Mouse (Mus musculus) cerebellum, adult 8-10 months (tissue): ENCODE data around the gene Rinl.

Source experiments
- DNase-seq: peaks from one replicate; pipeline ENCODE4 v3.0.0; 2022

The Rinl gene

GRCm38 (mm10) chr7:28788307-28789195 lies at the start of gene Rinl:
TSS of gene Rinl (plus strand) at chr7:28788969.
- no peak for DNase-seq

GRCm38 (mm10) chr7:28739829-28740228 lies 48.9 kb upstream of the Rinl start:
- DNase-seq, result no peak

- DNase-seq, result no peak
Measured at GRCm38 (mm10) chr7:28740949-28741348, 47.8 kb upstream of the Rinl start.

- DNase-seq, result no peak
Measured at GRCm38 (mm10) chr7:28741368-28741708, 47.4 kb upstream of the Rinl start.

GRCm38 (mm10) chr7:28741709-28742438 lies 46.9 kb upstream of the Rinl start, which contains the start of the genes Mrps12 and Sars2:
TSS of gene Mrps12 (minus strand) at chr7:28741820.
TSS of gene Sars2 (plus strand) at chr7:28741992.
- DNase-seq, result peak; percentile 97

DNA sequence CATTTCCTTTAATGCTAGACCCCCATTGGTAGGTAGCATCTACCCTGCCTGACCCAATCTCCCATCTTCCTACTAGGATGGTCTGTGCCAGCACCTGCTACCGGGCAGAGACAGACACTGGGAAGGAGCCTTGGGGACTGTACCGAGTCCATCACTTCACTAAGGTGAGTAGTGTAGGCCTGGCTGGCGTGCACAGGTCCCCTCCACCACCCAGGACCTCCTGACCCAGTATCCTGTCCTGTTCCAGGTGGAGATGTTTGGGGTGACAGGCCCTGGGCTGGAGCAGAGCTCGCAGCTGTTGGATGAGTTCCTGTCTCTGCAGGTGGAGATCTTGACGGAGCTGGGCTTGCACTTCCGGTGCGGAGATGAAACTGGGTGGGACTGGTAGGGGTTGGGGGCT lies 38.8 kb upstream of the Rinl start:
- no peak for DNase-seq

DNA sequence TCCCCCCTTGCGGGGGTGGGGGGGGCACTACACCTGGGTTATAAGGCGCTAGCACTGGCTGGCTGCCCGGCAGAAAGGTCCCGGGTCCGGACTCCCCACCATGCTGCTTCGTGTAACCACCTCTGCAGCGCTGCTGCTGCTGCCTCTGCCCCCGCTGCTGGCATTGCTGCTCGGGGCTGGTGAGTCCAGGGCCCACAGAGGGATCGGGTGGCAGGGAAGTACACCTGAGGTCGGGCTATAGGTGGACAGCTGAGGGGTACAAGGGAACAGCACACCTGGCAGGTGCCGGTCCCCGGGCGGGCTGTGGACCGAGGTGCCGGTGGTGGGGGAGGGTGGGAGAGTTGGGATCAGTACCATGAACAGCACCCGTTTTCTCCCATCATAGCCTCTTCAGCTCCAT lies 32.7 kb upstream of the Rinl start, which contains the start of gene Ccer2:
Gene Ccer2, plus strand, starts transcription at position 96 of the 400 bp plus-strand sequence.
- DNase-seq, result no peak

- DNase-seq, result no peak
Measured at GRCm38 (mm10) chr7:28758623-28759022, 30.1 kb upstream of the Rinl start.

DNA sequence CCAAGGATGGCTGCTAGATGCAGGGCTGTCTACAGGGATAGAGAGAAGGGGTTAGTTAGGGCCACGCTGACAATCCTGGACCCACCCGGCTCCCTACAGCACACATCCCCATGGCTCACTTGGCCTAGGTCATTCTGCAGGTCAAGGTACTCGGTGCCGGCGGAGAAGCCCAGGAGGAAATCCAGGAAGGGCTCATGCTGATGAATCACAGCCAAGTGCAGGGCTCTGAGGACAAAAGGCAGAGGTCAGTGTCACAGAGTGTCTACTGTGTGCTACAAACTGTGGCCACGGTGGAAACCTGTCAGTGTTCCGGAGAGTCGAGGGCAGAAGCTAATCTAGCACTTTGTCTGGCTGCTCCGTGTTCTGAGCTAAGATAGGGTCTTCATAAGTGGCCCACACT lies 26.9 kb upstream of the Rinl start:
- DNase-seq, result no peak

DNA sequence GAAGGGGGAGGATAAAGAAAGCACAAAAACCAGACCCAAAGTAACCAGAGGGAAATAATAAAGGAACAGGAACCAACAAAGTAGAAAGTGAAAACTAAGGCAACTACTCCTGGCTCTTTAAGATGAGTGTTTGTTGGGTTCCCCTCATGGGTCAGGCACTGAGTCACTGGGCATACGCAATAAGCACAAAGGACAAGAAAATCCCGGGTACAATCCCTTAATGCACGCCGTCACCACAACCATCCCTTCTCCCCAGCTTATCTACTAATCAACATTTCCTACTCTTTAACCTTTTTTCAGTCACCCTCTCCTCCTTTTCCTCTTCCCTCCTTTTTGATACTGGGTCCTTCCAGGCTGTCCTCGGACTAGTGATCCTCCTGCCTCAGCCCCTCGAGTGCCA lies 23.6 kb upstream of the Rinl start:
- DNase-seq, result no peak

DNA sequence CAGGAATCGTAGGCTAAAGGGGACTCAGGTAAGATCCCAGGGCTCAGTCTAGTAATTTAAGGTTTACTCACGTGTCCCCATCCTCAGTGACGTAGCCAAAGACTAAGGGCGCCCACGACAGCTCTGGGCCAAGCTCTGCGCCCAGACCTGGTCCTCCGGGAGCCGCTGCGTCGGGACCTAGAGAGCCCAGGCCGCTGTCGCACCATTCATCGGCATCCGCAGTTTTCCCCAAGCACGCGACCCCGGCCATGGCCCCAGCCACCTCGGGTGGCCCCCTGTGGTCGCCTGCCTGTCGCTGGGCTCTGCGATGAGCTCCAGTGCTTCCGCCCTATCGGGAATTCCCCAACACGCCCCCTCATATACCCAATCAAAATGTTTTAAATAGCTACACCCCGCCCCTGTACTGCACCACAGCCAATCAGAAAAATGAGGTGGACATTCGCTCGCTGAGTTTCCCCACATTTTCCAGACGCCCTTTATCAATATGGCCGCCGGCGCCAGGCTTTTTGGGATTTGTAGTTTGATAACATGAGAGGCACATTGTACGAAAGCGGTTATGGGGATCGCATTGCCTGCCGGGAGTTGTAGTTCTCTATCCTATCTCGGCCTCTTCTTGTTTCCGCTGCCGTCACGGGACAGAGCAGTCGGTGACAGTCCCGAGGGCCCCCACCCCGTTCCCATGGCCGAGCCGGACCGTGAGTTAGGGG lies 22.4 kb upstream of the Rinl start, which contains the start of gene Sirt2:
Gene Sirt2, plus strand, starts transcription at position 563 of the 707 bp plus-strand sequence.
- peak; percentile 97 for DNase-seq

GRCm38 (mm10) chr7:28766910-28767309 lies 21.9 kb upstream of the Rinl start:
- no peak for DNase-seq

DNA sequence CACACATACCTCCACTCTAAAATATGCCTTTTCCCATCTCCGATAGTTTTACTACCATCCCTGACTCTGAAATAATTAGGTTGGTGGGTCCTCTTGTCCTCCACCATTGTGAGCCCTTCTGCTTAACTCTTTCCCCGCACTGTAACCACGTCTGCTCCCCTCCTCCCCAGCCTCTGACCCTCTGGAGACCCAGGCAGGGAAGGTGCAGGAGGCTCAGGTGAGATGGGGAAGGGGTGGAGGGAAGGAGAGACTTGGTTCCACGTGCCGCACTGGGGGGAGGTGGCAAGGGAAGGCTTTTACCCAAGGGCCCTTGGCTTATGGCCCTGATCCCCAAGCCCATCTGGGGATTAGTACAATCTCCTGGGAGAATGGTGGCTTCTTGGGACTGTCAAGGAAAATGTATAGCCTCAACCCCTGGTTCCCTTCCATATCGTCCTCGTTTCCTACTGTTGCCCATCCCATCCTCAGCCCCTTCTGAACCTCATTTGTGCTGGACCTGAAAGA lies 21.3 kb upstream of the Rinl start, which contains the start of gene Nfkbib:
Gene Nfkbib, minus strand, starts transcription at position 51 of the 504 bp plus-strand sequence.
- DNase-seq, result peak; percentile 35

DNA sequence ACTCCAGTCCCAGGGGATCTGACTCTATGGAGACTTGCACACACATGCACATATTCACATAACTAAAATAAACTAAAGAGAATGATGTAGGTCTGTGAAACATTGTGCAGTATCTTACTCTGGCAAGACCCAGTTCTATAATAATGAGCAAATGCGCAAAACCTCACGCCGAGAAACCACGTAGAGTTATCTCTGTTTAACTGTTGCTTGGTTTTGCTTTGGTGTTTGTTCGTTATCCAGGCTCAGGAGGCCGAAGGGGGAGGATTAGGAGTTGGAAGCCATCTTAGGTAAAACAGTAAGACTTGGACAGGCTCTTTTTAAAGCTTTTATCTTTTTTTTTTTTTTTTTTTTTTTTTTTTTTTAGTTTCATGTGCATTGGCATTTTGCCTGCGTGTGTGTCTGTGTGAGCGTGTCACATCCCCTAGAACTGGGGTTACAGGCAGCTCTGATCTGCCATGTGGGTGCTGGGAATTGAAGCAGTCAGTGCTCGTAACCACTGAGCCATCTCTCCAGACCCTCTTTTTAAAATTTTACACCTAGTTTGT lies 19.3 kb upstream of the Rinl start:
- DNase-seq, result no peak

DNA sequence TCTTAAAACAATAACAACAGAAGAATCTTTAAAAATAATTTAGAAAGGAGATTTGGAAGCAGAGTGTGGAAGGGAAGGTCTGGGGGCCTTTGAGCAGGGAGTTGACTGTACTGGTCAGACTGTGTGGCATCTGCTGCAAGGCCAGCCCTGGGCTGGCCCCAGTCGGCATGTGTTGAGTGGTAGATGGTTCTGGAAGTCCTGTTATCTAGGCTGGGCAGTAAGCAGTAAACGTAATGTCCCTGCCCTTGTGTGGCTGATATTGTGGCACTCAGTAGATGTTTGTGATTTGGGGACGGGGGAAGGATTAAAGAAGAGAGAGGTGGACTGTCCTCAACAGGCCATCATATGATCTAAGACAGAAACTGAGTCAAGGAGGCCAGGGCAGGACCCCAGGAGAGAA lies 18.5 kb upstream of the Rinl start:
- no peak for DNase-seq

DNA sequence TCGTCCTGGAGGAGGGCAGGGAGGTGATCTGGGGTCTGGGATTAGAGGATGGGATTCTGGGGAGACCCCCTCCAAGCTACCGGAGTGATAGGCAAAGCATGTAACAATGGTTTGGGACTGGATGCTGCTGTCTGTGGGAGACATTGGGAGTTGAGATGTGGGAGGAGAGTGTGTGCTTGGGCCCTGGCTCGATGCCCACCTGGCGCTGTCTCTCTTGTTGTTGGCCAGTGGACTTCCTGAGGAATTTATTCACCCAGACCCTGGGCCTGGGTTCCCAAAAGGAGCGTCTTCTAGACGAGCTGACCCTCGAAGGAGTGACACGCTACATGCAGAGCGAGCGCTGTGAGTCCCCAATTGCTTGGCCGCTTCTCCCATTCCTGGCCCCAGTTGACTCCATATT lies 16.9 kb upstream of the Rinl start:
- no peak for DNase-seq

DNA sequence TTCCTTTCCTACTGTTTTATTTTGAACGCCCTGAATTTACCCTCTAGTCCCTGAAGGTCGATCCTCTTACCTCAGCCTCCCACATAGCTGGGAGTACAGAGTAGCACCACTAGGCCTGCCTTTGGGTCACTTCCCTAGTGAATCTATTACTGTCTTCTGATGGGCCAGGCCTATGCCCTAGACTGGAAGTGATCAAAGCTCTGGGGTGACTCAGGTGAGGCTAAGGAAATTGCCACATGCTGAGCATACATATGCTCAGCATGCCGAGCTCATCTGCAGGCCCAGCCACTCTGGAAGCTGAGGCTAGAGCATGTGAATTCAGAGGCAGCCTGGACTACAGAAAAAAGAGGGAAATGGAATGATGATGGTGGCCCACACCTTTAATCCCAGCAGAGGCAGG lies 15.6 kb upstream of the Rinl start:
- no peak for DNase-seq

DNA sequence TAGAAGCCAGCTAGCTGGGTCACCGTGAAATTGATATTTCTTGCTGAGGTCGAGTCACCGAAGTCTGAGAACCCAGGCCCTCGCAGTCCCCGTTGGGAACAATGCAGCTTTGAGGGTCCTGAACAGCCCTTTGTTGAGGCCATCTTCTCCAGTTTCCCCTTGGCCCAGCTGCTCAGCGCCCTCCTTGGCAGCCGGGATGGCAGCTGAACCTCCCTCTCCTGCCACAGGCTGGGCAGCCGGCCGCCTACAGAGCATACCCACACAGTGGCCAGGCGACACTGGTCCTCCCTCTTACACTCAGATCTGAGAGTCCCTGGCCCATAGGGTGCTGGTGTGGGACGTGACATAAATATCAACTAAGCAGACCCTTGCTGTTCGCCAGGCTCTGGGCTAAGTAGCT lies 14.6 kb upstream of the Rinl start:
- no peak for DNase-seq

DNA sequence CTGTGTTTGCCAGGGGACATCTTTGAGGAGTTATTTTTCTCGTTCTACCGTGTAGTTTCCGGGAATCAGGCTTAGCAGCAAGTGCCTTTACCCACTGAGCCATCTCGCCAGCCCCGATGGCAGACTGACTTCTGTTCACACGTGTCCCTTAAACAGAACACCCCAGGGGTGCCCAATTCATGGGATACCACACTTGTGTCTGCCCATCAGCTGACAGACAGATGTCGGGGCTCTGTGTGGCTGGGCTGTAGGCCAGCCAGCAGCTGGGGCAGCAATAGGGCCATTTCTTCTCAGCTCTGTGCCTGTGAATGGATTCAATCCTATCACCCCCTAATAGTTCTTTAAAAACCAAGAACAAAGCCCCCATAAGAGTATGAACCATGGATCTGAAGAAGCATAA lies 13.6 kb upstream of the Rinl start:
- DNase-seq, result no peak

- no peak for DNase-seq
Measured at GRCm38 (mm10) chr7:28778825-28779224, 9.9 kb upstream of the Rinl start.

DNA sequence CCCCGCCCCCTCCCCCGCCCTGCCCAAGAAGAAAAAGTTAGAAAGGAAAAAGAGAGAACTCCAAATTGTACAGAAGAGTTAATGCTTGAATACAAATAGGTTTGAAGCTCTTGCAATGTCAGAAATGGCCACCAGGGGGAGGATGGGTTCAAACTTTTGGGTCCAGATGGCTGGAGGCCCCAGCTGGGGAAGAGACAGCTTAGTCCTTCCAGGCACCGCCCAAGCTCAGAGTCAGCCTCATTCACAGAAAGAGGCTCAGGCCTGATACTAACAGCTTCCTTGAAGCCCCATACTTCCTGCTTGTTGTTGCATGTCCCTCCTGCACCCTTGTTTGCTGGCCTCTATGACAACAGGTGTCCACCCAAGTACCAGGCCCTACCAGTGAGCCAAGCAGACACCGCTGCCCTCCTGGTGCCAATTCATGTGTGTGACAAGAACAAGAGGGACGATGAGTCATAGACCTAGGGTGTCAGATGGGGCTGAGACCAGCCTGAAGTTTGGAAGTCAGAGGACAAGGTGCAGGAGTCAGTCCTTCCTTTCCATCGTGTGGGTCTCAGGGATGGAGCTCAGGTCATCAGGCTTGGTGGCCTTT lies 8.6 kb upstream of the Rinl start:
- DNase-seq, result peak; percentile 92

DNA sequence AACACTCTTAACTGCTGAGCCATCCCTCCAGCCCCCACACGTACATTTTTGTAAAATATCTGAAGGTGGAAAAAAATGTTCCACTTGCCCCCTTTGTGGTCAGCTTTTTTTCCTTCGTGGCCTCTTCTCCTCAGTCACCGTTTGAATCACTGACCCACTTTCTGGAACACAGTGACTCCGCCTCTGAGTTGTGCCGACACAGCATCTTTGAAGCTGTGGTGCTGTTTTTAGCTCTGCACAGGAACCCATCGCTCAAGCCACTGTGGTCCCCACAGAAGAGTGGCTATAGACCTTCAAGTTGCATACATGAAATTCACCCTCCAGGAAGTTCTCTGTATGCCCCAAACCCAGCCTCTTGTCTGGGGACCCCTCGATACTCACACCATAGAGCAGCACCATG lies 7.9 kb upstream of the Rinl start:
- no peak for DNase-seq
